In the genomic region with DNA sequence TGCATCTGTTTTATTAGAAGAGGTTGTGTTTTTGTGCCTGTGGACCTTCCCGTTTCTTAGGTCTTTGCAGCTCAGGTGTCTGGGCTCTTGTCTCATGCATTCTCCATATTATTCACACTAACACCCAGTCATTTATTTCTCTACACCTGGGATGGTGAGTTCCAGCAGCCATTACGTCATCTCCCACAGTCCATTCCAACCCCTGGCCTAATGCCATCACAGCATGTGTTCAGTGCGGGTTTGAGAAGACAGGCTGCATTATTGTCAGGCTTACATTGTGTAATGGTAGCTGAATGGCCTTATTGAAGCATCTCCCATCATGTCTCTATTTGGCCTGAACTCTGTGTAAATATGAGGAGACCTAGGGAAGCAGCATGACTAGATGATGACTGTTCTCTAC, we compare ENCODE assay signal across 11 mouse cellular contexts.
A peak's percentile ranks its signal among the peaks of the same experiment; 100 is the strongest.
DNase-seq lines count a peak whose midpoint lies in the region.
"Had no signal": no experiment of that assay in that cellular context is flagged by ENCODE, and none has a peak within 500 bp of the region (broad histone marks: within the 10 kb centered on the region; RNA-seq: fewer than 3 reads in every experiment).

No protein-coding gene starts in this region.

- peak; percentile 54 for DNase-seq in heart, adult 11 months
- DNase-seq in heart, postnatal 25 days (ENCODE audit: low spot score) = no peak
- DNase-seq in Muller cell, postnatal 12 days (ENCODE audit: inconsistent ontology term) = peak; percentile 40
- DNase-seq in cerebellum, adult 11 months = peak; percentile 64
- peak; percentile 81 to 85 for DNase-seq in cerebellum, postnatal 25 days
- no peak for DNase-seq in thymus, postnatal 4 days
- no peak for DNase-seq in frontal cortex, postnatal 10 days (ENCODE audit: low spot score in 2 of 2)
- DNase-seq in urinary bladder, adult 2 months (ENCODE audit: low spot score) = no peak
- DNase-seq: B cell, adult 2 months; heart, postnatal 4 days; thymus, adult 18-20 months had no signal

- intact Hi-C loops in heart, postnatal 25 days (cut with DNase I) = no loop called here

Comparison
In these comparisons a context has a peak if more than half of its experiments do, and no peak if none do; other contexts are left out.
1. DNase-seq: peak in heart, adult 11 months (single experiment), Muller cell, postnatal 12 days (single experiment), cerebellum, adult 11 months (single experiment) and cerebellum, postnatal 25 days (2 of 2); none in heart, postnatal 25 days (single experiment), thymus, postnatal 4 days (single experiment), frontal cortex, postnatal 10 days (0 of 2) and urinary bladder, adult 2 months (single experiment).